8 mouse cellular contexts compared by ENCODE assay signal in genomic region chr5:125134391-125134790, GRCm38 (mm10). TPM values are rescaled to one million over a fixed set of nuclear protein-coding genes. Genes with fewer than 3 reads are reported as not detected.
DNase-seq lines count a peak whose midpoint lies in the region; ATAC-seq lines count a peak whose summit lies in the region.

No protein-coding gene starts in this region.

- H3K4me2 ChIP-seq in heart, embryonic 16.5 days (ENCODE audit: low read depth, low read length): no peak overlapping the region

- DNase-seq in kidney, postnatal 4 days: peak; percentile 53 to 65
- DNase-seq in kidney, postnatal 36 days: no peak
- peak; percentile 86 to 89 for DNase-seq in adrenal gland, postnatal 36 days
- DNase-seq in lung, postnatal 36 days: peak; percentile 60
- no peak for DNase-seq in c-Kit-positive CD71-positive TER-119-positive erythroid progenitor cells, embryonic 14.5 days (ENCODE audit: low spot score)
- no peak for DNase-seq in natural killer cell, adult 2 months (ENCODE audit: low spot score in 2 of 2)

- no peaks in the 10 kb centered on the region for H3K27me3 ChIP-seq in heart, embryonic 16.5 days (ENCODE audit: control insufficient read depth, insufficient read depth, low read length)

- H3K9me3 ChIP-seq in heart, embryonic 16.5 days (replicated peaks; ENCODE audit: control insufficient read depth, low read length): no peaks in the 10 kb centered on the region

- 40% methylated on average over 6 of the region's 7 CpGs for WGBS in heart, embryonic 16.5 days

- H3K9ac ChIP-seq in heart, embryonic 16.5 days (ENCODE audit: low read length): peak overlapping the region; percentile 53

- H3K27ac ChIP-seq in heart, embryonic 16.5 days (ENCODE audit: low read length): peak overlapping the region; percentile 83

- no peaks in the 10 kb centered on the region for H3K36me3 ChIP-seq in heart, embryonic 16.5 days (ENCODE audit: control insufficient read depth, insufficient read depth)

- ATAC-seq in heart, embryonic 16.5 days (replicated peaks; ENCODE audit: extremely low read depth, insufficient read depth, low FRiP score): peak; percentile 59
- ATAC-seq in monocyte, adult 5-6 weeks (replicated peaks; ENCODE audit: insufficient number of reproducible peaks, low FRiP score, low TSS enrichment, poor library complexity, severe bottlenecking): no peak

- no peak overlapping the region for H3K4me3 ChIP-seq in heart, embryonic 16.5 days (ENCODE audit: low read length)

- H3K4me1 ChIP-seq in heart, embryonic 16.5 days (ENCODE audit: control insufficient read depth, insufficient read depth, low read length): peaks cover 79% of the 10 kb centered on the region

RNA-seq across cellular contexts. Expression of gene Ncor2, which starts 44.6 kb away (rescaled TPM):
- total RNA-seq in adrenal gland, postnatal 36 days (2021): 100 to 1,000 TPM; 217 to 310 TPM
- 17.6 and 19.1 TPM in 2 replicates for polyA plus RNA-seq in heart, embryonic 16.5 days (2015; fragmentation: Nextera tagmentation; extraction: Ambion mirVana)
- total RNA-seq in monocyte, adult 5-6 weeks (2017): 14.4 to 63.8 TPM (median 24.3 TPM) in 3 replicates

Comparison
In these comparisons a context has a peak if more than half of its experiments do, and no peak if none do; other contexts are left out.
1. DNase-seq: peak in kidney, postnatal 4 days (2 of 2), adrenal gland, postnatal 36 days (2 of 2) and lung, postnatal 36 days (single experiment); none in kidney, postnatal 36 days (0 of 2), c-Kit-positive CD71-positive TER-119-positive erythroid progenitor cells, embryonic 14.5 days (single experiment) and natural killer cell, adult 2 months (0 of 2).